Mouse (Mus musculus) embryonic fibroblast, embryonic 13.5 days (primary cell): ENCODE measurements around the gene Aff3.

Source experiments
- CTCF ChIP-seq: IDR thresholded peaks from 2 replicates; pipeline ENCODE4 v1.5.1; 2011; ENCODE audit warnings: mild to moderate bottlenecking, control low read depth, low read length, moderate library complexity, borderline replicate concordance; ENCODE audit not compliant: insufficient read depth
- POLR2A ChIP-seq: IDR thresholded peaks from 2 replicates; pipeline ENCODE4 v1.6.1; 2011; ENCODE audit warnings: low read depth, mild to moderate bottlenecking, control low read depth, low read length, moderate library complexity

DNA sequence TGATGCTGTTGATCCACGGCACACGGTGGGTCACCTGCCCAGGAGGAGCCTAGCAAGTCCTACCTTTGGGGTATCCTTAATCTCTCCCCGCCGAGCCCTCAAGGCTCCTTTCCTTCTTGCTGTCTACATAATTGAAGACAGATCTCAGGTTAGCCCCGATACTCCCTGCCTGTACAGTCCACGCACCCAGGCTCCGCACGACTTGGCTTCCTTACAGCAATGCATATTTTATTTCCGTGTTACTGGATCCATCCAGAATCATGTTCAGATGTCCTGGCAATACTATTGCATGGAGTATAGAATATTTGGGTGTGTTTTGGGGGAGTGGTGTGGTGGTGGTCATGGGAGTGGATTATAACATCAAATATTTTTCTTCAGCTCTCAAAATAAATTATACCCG lies 34.5 kb upstream of the Aff3 start:
- TF ChIP-seq CTCF (no peak), POLR2A (no peak)
